Mouse (Mus musculus) heart, postnatal 0 days (tissue): Measurements from ENCODE around the gene Eml4.

ENCODE experiments used
- CTCF ChIP-seq: IDR thresholded peaks from 2 replicates; pipeline ENCODE4 v1.5.1; 2016; ENCODE audit warnings: antibody characterized with exemption, control low read depth, low read depth
- EP300 ChIP-seq: IDR thresholded peaks from 2 replicates; pipeline ENCODE4 v1.6.1; 2016; ENCODE audit warnings: antibody characterized with exemption, low read depth

DNA sequence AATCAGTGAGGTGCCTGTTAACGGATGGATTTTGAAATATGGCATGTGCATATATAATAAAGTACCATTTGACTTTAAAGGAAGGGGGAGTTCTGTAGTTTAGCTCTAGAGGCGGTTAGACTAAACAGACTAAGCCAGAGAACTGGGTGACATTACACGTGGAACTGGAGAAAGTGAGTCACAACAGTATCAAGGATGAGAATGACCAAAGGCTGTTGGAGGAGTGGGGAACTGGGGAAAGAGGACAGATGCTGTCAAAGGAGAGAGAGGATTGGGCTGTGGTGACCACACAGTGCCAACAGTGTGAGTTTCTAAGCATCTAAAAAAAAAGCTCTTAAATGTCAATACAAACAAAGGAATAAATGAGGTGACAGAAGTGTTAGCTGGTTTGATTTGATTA is 29.1 kb downstream of the Eml4 start:
- TF ChIP-seq CTCF (no peak), EP300 (no peak)
